Mouse (Mus musculus) heart, embryonic 12.5 days (tissue): ENCODE data around the gene Kcnh6. TPM values are rescaled to one million over a fixed set of nuclear protein-coding genes. Genes with fewer than 3 reads are reported as not detected.
"Not testable (repeated sequence)": the region's sequence is repeated elsewhere in the genome, so short reads cannot be mapped to it uniquely, and the experiment has no call there.

Experiments used
- ATAC-seq: fragments of 200-750 bp; cut with Nextera tagmentation; 2 replicates; pipeline ENCODE4 v1.8.0; 2017; ENCODE audit warnings: moderate TSS enrichment, moderate library complexity; ENCODE audit not compliant: insufficient number of reproducible peaks, low FRiP score
- H3K27ac ChIP-seq: fragments of 300-500 bp; sonication (generic); 2 replicates; pipeline ENCODE4 v1.5.1; 2016; ENCODE audit warnings: mild to moderate bottlenecking, moderate library complexity; ENCODE audit not compliant: poor library complexity, severe bottlenecking
- H3K27me3 ChIP-seq: fragments of 300-500 bp; sonication (generic); replicated peaks from 2 replicates; pipeline ENCODE4 v1.6.1; 2016; ENCODE audit warnings: mild to moderate bottlenecking, moderate library complexity
- H3K36me3 ChIP-seq: fragments of 300-500 bp; sonication (generic); 2 replicates; pipeline ENCODE4 v1.6.1; 2016; ENCODE audit warnings: mild to moderate bottlenecking, moderate library complexity
- H3K4me1 ChIP-seq: fragments of 300-500 bp; sonication (generic); replicated peaks from 2 replicates; pipeline ENCODE4 v1.6.1; 2016; ENCODE audit warnings: mild to moderate bottlenecking
- H3K4me2 ChIP-seq: fragments of 300-500 bp; sonication (generic); 2 replicates; pipeline ENCODE4 v1.6.1; 2016; ENCODE audit warnings: mild to moderate bottlenecking, moderate library complexity
- H3K4me3 ChIP-seq: fragments of 300-500 bp; sonication (generic); 2 replicates; pipeline ENCODE4 v1.5.1; 2016; ENCODE audit warnings: mild to moderate bottlenecking
- H3K9ac ChIP-seq: fragments of 300-500 bp; sonication (generic); 2 replicates; pipeline ENCODE4 v1.6.1; 2016; ENCODE audit warnings: mild to moderate bottlenecking, moderate library complexity
- H3K9me3 ChIP-seq: fragments of 300-500 bp; sonication (generic); replicated peaks from 2 replicates; pipeline ENCODE4 v1.6.1; 2016; ENCODE audit warnings: mild to moderate bottlenecking, moderate library complexity
- WGBS: fragments of 180-500 bp; shearing (Covaris S2); methylation state at CpG from one replicate; pipeline ENCODE4 v1.1.7; 2016; 5-methylcytosine and 5-hydroxymethylcytosine counted together
- polyA plus RNA-seq: library from polyadenylated mRNA; unstranded; fragments of >200 nt; fragmentation: Nextera tagmentation; extraction: Ambion mirVana; gene quantifications from 2 replicates; pipeline ENCODE4 v1.2.1, GENCODE M21; 2016

Gene Kcnh6
- polyA plus RNA-seq, 1 experiment from 2014 or later = not detected

GRCm38 (mm10) chr11:106063756-106064155, 55.8 kb downstream of the Kcnh6 start:
- WGBS = 78% methylated on average over 5 of the region's 5 CpGs
- H3K4me3 ChIP-seq = no peak overlapping the region
- H3K4me2 ChIP-seq = no peak overlapping the region
- no peaks in the 10 kb centered on the region for H3K27me3 ChIP-seq
- H3K36me3 ChIP-seq = peaks cover 14% of the 10 kb centered on the region
- no peaks in the 10 kb centered on the region for H3K9me3 ChIP-seq
- H3K4me1 ChIP-seq = peaks cover 13% of the 10 kb centered on the region; the same call in 1 of the 2 replicates
- ATAC-seq = no peak
- H3K27ac ChIP-seq = no peak overlapping the region
- no peak overlapping the region for H3K9ac ChIP-seq

- Histone ChIP-seq H3K4me3 (peak overlapping the region; percentile 86), H3K27me3 (no peaks in the 10 kb centered on the region), H3K27ac (no peak overlapping the region), H3K9ac (peak overlapping the region; percentile 91), H3K4me1 (peaks cover 13% of the 10 kb centered on the region; the same call in 1 of the 2 replicates), H3K4me2 (peak overlapping the region; percentile 77), H3K36me3 (peaks cover 11% of the 10 kb centered on the region), H3K9me3 (no peaks in the 10 kb centered on the region)
- WGBS = 41% methylated on average over 18 of the region's 18 CpGs
- ATAC-seq = no peak
Observed at GRCm38 (mm10) chr11:106065073-106065922, 57.4 kb downstream of the Kcnh6 start.

GRCm38 (mm10) chr11:106065923-106066571, 58.1 kb downstream of the Kcnh6 start, which contains the start of gene Taco1:
Gene Taco1, plus strand, starts transcription at chr11:106066061.
- no peaks in the 10 kb centered on the region for H3K9me3 ChIP-seq
- H3K4me1 ChIP-seq = peaks cover 13% of the 10 kb centered on the region; the same call in 1 of the 2 replicates
- H3K36me3 ChIP-seq = peaks cover 15% of the 10 kb centered on the region
- peak within 1 kb of the TSS; percentile 91 for H3K9ac ChIP-seq
- WGBS = under 1% methylated on average over 49 of the region's 49 CpGs
- H3K27me3 ChIP-seq = no peaks in the 10 kb centered on the region
- peak within 1 kb of the TSS; percentile 94 for H3K27ac ChIP-seq
- peak within 1 kb of the TSS; percentile 77 for H3K4me2 ChIP-seq
- peak within 1 kb of the TSS; percentile 86 for H3K4me3 ChIP-seq
- ATAC-seq = peak; percentile 93

GRCm38 (mm10) chr11:106066616-106067015, 58.7 kb downstream of the Kcnh6 start:
- ATAC-seq, H3K9me3 ChIP-seq, H3K27me3 ChIP-seq: not testable (repeated sequence)
- H3K4me1 ChIP-seq = peaks cover 13% of the 10 kb centered on the region; the same call in 1 of the 2 replicates
- 9% methylated on average over 23 of the region's 23 CpGs for WGBS
- H3K9ac ChIP-seq = peak overlapping the region; percentile 91
- H3K4me3 ChIP-seq = peak overlapping the region; percentile 86
- H3K27ac ChIP-seq = peak overlapping the region; percentile 94
- peaks cover 15% of the 10 kb centered on the region for H3K36me3 ChIP-seq
- H3K4me2 ChIP-seq = peak overlapping the region; percentile 77

- no peak for ATAC-seq
- Histone ChIP-seq H3K4me3 (no peak overlapping the region), H3K4me1 (no peaks in the 10 kb centered on the region), H3K36me3 (peaks cover 39% of the 10 kb centered on the region), H3K9me3 (no peaks in the 10 kb centered on the region), H3K4me2 (no peak overlapping the region), H3K9ac (no peak overlapping the region), H3K27me3 (no peaks in the 10 kb centered on the region), H3K27ac (no peak overlapping the region)
- WGBS = 77% methylated on average over 3 of the region's 3 CpGs
Observed at GRCm38 (mm10) chr11:106073774-106074173, 65.8 kb downstream of the Kcnh6 start.

- H3K27ac ChIP-seq = no peak overlapping the region
- WGBS = 9% methylated on average over 4 of the region's 4 CpGs
- H3K9me3 ChIP-seq = no peaks in the 10 kb centered on the region
- H3K27me3 ChIP-seq = no peaks in the 10 kb centered on the region
- no peaks in the 10 kb centered on the region for H3K4me1 ChIP-seq
- H3K4me2 ChIP-seq = no peak overlapping the region
- H3K4me3 ChIP-seq = no peak overlapping the region
- no peak for ATAC-seq
- H3K36me3 ChIP-seq = peaks cover 24% of the 10 kb centered on the region
- H3K9ac ChIP-seq = no peak overlapping the region
Observed at GRCm38 (mm10) chr11:106076321-106076720, 68.4 kb downstream of the Kcnh6 start.

Other genes starting within 250 kb of the Kcnh6 start
- gene Cyb561, start 54.8 kb upstream of the Kcnh6 start, polyA plus RNA-seq = 4.1 and 5.5 TPM in 2 replicates
- gene Ace, start 40.2 kb upstream of the Kcnh6 start, polyA plus RNA-seq = 1.00 and 1.3 TPM in 2 replicates
- gene Ace3, start 13.4 kb upstream of the Kcnh6 start, polyA plus RNA-seq = not detected in 2 replicates
- 62.7 and 69.9 TPM in 2 replicates for gene Dcaf7, start 28.7 kb downstream of the Kcnh6 start, polyA plus RNA-seq
- 9.0 and 11.8 TPM in 2 replicates for gene Taco1, start 57.9 kb downstream of the Kcnh6 start, polyA plus RNA-seq
- 35.0 and 35.3 TPM in 2 replicates for gene Map3k3, start 76.5 kb downstream of the Kcnh6 start, polyA plus RNA-seq
- gene Gm10840, start 152.7 kb downstream of the Kcnh6 start, polyA plus RNA-seq = not detected in 2 replicates
- gene Limd2, start 152.7 kb downstream of the Kcnh6 start, polyA plus RNA-seq = 125 and 135 TPM in 2 replicates
- gene Strada, start 194.0 kb downstream of the Kcnh6 start, polyA plus RNA-seq = 22.4 and 22.6 TPM in 2 replicates
- 90.3 and 93.1 TPM in 2 replicates for gene Ccdc47, start 208.2 kb downstream of the Kcnh6 start, polyA plus RNA-seq
- 59.1 and 60.7 TPM in 2 replicates for gene Ddx42, start 208.8 kb downstream of the Kcnh6 start, polyA plus RNA-seq
- gene Ftsj3, start 248.0 kb downstream of the Kcnh6 start, polyA plus RNA-seq = 45.3 and 45.9 TPM in 2 replicates
- gene Psmc5, start 248.0 kb downstream of the Kcnh6 start, polyA plus RNA-seq = 247 and 253 TPM in 2 replicates